Mouse (Mus musculus): ENCODE measurements around the gene Epb41l4b. TPM values are rescaled to one million over a fixed set of nuclear protein-coding genes. Genes with fewer than 3 reads are reported as not detected.

Gene Epb41l4b
- polyA plus RNA-seq, 1 experiment from 2014 or later = 8.4 TPM

- Histone ChIP-seq H3K4me1 (ENCODE audit: insufficient read depth) (peaks cover 14% of the 10 kb centered on the region), H3K9ac (replicated peaks) (no peak overlapping the region), H3K27me3 (ENCODE audit: insufficient read depth, low read length) (no peaks in the 10 kb centered on the region), H3K4me2 (ENCODE audit: low read depth, low read length) (no peak overlapping the region), H3K4me3 (ENCODE audit: low read depth, low read length) (no peak overlapping the region), H3K27ac (ENCODE audit: low read depth) (no peak overlapping the region), H3K36me3 (replicated peaks; ENCODE audit: insufficient read depth, low read length) (no peaks in the 10 kb centered on the region), H3K9me3 (ENCODE audit: low read length) (no peaks in the 10 kb centered on the region)
- no peak for DNase-seq
- ATAC-seq = no peak
- TF ChIP-seq EP300 (IDR thresholded peaks at IDR 0.05; ENCODE audit: low read depth) (no peak), CTCF (IDR thresholded peaks at IDR 0.05; ENCODE audit: low read depth) (no peak)
- whole genome bisulfite sequencing (ENCODE audit: insufficient replicate concordance) = 52% methylated on average over 4 of the region's 4 CpGs
Measured at GRCm38 (mm10) chr4:57134554-57134953, 8.7 kb downstream of the Epb41l4b start.

- 82% methylated on average over 10 of the region's 10 CpGs for WGBS (ENCODE audit: insufficient replicate concordance)
Measured at GRCm38 (mm10) chr4:57131839-57132238, 11.4 kb downstream of the Epb41l4b start.

DNA sequence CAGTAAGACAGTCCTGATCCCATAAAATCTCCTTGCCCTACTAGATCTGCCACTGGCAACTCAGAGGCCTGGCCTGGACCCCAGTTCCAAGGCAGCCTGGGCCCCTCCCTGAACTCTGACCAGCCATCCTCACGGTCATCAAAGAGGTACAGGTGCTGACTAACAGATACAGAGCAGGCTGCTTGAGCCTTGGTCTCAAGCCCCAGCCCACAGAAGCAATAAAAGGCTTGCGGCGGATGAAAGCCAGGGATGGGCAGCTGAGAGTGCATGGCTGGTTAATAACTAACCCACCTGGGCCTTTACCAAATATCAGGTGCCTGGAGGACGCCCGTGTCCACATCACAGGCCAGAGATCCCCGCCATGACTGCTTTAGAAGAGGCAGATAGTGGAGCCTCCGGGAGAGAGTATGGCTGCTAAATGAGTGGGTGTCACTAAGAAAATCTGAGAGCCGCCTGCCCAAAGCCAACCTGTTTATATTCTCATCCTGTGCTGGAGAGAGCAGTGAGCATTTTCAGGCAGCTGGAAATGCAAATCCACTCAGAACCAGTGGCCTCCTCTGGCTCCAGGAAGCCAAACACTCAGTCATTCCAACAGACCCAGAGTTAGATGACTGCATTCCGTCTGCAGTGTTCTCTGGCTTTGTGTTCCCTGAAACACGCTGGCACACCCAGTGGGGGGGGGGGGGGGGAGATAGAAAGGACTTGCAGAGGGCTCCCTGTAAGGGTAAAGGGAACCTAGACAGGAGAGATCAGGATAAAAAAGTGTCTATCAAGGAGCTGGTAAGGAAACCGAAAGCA is 13.3 kb downstream of the Epb41l4b start:
- peaks cover 11% of the 10 kb centered on the region for H3K4me1 ChIP-seq (ENCODE audit: insufficient read depth)
- H3K9ac ChIP-seq (replicated peaks) = no peak overlapping the region
- no peaks in the 10 kb centered on the region for H3K9me3 ChIP-seq (ENCODE audit: low read length)
- ATAC-seq (peak; percentile 86), DNase-seq (peak; percentile 60)
- 0 out of 2 replicates have a peak overlapping the region, but pooled peaks have one; percentile 22 for H3K4me2 ChIP-seq (ENCODE audit: low read depth, low read length)
- no peak for TF ChIP-seq EP300 (IDR thresholded peaks at IDR 0.05; ENCODE audit: low read depth)
- TF ChIP-seq CTCF (IDR thresholded peaks at IDR 0.05; ENCODE audit: low read depth) = no peak
- peak overlapping the region; percentile 71 for H3K27ac ChIP-seq (ENCODE audit: low read depth)
- no peaks in the 10 kb centered on the region for H3K36me3 ChIP-seq (replicated peaks; ENCODE audit: insufficient read depth, low read length)
- H3K27me3 ChIP-seq (ENCODE audit: insufficient read depth, low read length) = no peaks in the 10 kb centered on the region
- no peak overlapping the region for H3K4me3 ChIP-seq (ENCODE audit: low read depth, low read length)
- 54% methylated on average over 11 of the region's 11 CpGs for WGBS (ENCODE audit: insufficient replicate concordance)

More at GRCm38 (mm10) chr4:57131839-57132238, 11.4 kb downstream of the Epb41l4b start:
- Histone ChIP-seq H3K9me3 (ENCODE audit: low read length) (no peaks in the 10 kb centered on the region), H3K4me2 (ENCODE audit: low read depth, low read length) (no peak overlapping the region), H3K27me3 (ENCODE audit: insufficient read depth, low read length) (no peaks in the 10 kb centered on the region), H3K4me3 (ENCODE audit: low read depth, low read length) (no peak overlapping the region), H3K27ac (ENCODE audit: low read depth) (no peak overlapping the region), H3K4me1 (ENCODE audit: insufficient read depth) (peaks cover 12% of the 10 kb centered on the region), H3K9ac (replicated peaks) (no peak overlapping the region), H3K36me3 (replicated peaks; ENCODE audit: insufficient read depth, low read length) (no peaks in the 10 kb centered on the region)
- TF ChIP-seq EP300 (IDR thresholded peaks at IDR 0.05; ENCODE audit: low read depth) = no peak
- TF ChIP-seq CTCF (IDR thresholded peaks at IDR 0.05; ENCODE audit: low read depth) = no peak
- ATAC-seq = no peak
- DNase-seq = no peak

- Histone ChIP-seq H3K36me3 (replicated peaks; ENCODE audit: insufficient read depth, low read length) (no peaks in the 10 kb centered on the region), H3K27me3 (ENCODE audit: insufficient read depth, low read length) (no peaks in the 10 kb centered on the region), H3K9me3 (ENCODE audit: low read length) (no peaks in the 10 kb centered on the region), H3K4me2 (ENCODE audit: low read depth, low read length) (peak overlapping the region; percentile 42), H3K27ac (ENCODE audit: low read depth) (peak overlapping the region; percentile 51), H3K4me3 (ENCODE audit: low read depth, low read length) (no peak overlapping the region), H3K9ac (replicated peaks) (no peak overlapping the region), H3K4me1 (ENCODE audit: insufficient read depth) (peaks cover 18% of the 10 kb centered on the region)
- DNase-seq (no peak), ATAC-seq (no peak)
- WGBS (ENCODE audit: insufficient replicate concordance) = 24% methylated on average over 11 of the region's 11 CpGs
- TF ChIP-seq EP300 (IDR thresholded peaks at IDR 0.05; ENCODE audit: low read depth) = no peak
- no peak for TF ChIP-seq CTCF (IDR thresholded peaks at IDR 0.05; ENCODE audit: low read depth)
Measured at GRCm38 (mm10) chr4:57123003-57123402, 20.2 kb downstream of the Epb41l4b start.

- Histone ChIP-seq H3K36me3 (replicated peaks; ENCODE audit: insufficient read depth, low read length) (no peaks in the 10 kb centered on the region), H3K9me3 (ENCODE audit: low read length) (no peaks in the 10 kb centered on the region), H3K9ac (replicated peaks) (0 out of 2 replicates have a peak overlapping the region, but pooled peaks have one; percentile 5), H3K4me2 (ENCODE audit: low read depth, low read length) (no peak overlapping the region), H3K4me1 (ENCODE audit: insufficient read depth) (peaks cover 18% of the 10 kb centered on the region), H3K4me3 (ENCODE audit: low read depth, low read length) (no peak overlapping the region), H3K27ac (ENCODE audit: low read depth) (no peak overlapping the region), H3K27me3 (ENCODE audit: insufficient read depth, low read length) (no peaks in the 10 kb centered on the region)
- DNase-seq (no peak), ATAC-seq (no peak)
- 49% methylated on average over 3 of the region's 3 CpGs for WGBS (ENCODE audit: insufficient replicate concordance)
- TF ChIP-seq EP300 (IDR thresholded peaks at IDR 0.05; ENCODE audit: low read depth) (no peak), CTCF (IDR thresholded peaks at IDR 0.05; ENCODE audit: low read depth) (no peak)
Measured at GRCm38 (mm10) chr4:57122166-57122565, 21.1 kb downstream of the Epb41l4b start.

- no peak overlapping the region for H3K4me2 ChIP-seq (ENCODE audit: low read depth, low read length)
- peaks cover 21% of the 10 kb centered on the region for H3K4me1 ChIP-seq (ENCODE audit: insufficient read depth)
- no peaks in the 10 kb centered on the region for H3K27me3 ChIP-seq (ENCODE audit: insufficient read depth, low read length)
- H3K4me3 ChIP-seq (ENCODE audit: low read depth, low read length) = no peak overlapping the region
- H3K36me3 ChIP-seq (replicated peaks; ENCODE audit: insufficient read depth, low read length) = no peaks in the 10 kb centered on the region
- H3K27ac ChIP-seq (ENCODE audit: low read depth) = no peak overlapping the region
- DNase-seq (peak; percentile 49), ATAC-seq (peak; percentile 70)
- TF ChIP-seq EP300 (IDR thresholded peaks at IDR 0.05; ENCODE audit: low read depth) (no peak), CTCF (IDR thresholded peaks at IDR 0.05; ENCODE audit: low read depth) (peak; percentile 69)
- H3K9me3 ChIP-seq (ENCODE audit: low read length) = no peaks in the 10 kb centered on the region
- 27% methylated on average over 2 of the region's 2 CpGs for WGBS (ENCODE audit: insufficient replicate concordance)
- H3K9ac ChIP-seq (replicated peaks) = no peak overlapping the region
Measured at GRCm38 (mm10) chr4:57120563-57120962, 22.7 kb downstream of the Epb41l4b start.
